Mouse (Mus musculus) neural tube, embryonic 10.5 days (tissue): ENCODE results near the gene Gm45062.
"Not testable (repeated sequence)": the region's sequence is repeated elsewhere in the genome, so short reads cannot be mapped to it uniquely, and the experiment has no call there.

Experiments used
- DNase-seq: peaks from one replicate; pipeline ENCODE4 v3.0.0-alpha.2; 2017; ENCODE audit warnings: low spot score; ENCODE audit errors: extremely low spot score

Gm45062 gene

DNA sequence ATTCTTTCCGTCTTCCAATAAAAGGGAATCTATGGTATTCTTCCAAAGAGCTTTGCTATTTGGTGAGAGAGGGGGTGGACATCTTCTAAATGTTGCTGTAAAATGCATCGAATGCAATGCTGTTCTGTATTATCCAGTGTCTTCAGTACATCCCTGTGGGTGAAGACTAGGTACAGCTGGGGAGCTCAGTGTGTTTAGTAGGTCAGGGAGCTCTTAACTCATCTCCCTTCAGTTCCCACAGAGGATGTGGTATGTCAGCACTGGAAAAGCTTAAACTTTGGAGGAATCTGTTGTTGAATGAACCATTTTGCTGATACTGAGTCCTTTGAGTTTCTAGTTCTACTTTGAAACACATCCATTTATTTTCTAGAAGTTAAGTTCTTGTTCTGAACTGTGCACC, 53.3 kb downstream of the Gm45062 start:
- DNase-seq: no peak

DNA sequence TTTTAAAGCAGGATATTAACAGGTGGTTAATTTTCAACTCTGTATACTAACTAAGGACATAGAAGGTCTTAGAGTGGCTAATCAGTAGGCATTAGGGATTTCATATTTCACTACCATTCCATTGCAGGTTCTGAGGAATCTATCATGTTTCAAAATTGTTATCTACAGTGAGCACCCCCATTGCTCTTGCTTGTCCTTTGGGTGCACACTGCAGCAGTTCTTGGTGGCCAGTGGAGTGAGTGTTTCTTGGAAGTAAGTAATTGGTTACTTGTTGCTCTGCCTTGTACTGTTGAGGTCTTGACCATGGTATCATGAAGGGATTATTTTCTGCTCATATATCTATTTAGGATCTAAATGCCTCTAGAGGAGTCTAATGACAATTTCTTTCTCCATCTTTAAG, 57.0 kb downstream of the Gm45062 start:
- no peak for DNase-seq

DNA sequence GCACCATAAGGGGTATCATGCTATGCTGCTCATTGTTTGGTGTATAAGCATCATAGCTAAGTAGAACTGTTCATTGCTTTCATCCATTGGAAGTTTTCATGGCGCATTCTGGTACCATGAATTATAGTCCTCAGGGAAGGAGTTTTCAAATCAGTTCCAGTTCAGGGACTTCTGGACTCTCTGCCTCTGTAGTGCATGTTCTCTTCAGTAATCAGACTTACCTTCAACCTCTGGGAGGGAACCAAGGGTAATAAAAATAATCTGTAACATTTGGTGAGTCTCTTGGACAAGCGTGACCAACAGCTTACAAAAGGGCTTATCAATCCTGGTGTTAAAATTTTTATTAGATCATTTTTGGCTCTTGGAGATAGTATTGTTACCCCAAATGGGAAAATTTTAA, 60.3 kb downstream of the Gm45062 start:
- DNase-seq: no peak

DNA sequence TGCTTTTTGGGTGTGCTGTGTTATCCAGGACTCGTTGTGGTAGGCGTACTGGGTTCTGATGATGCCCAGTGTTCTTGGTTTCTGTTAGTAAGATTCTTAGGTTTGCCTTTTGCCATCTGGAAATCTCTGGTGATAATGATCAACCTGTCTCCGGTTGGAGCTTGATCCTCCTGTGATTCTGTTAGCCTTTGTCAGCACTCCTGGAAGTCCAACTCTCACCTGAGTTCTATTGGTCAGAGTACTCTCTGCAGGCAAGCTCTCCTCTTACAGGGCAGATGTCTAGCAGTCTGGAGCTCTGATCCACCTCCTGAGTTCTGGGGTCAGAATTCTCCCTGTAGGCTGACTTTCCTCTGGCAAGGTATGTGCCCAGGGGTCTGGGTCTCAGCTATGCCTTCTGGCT, 72.2 kb downstream of the Gm45062 start:
- not testable (repeated sequence) for DNase-seq

DNA sequence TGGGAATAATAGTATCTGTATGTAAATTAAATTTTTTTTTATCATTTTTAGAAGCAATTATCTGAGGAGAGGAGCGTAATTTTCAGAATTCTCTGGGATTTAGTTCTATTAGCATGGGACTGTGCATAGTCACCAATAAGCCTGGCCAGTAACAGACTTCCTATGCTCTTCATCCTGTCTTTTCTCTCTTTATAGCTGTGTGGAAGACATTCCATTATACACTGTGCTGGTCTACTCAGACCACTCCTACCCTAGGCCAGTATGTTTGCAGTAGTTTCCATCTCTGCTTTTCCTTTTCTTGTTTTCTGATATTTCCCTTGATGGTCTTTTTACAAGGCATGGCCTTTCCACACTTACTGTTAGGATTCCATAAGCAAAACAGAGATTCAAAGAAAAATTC, 74.1 kb downstream of the Gm45062 start:
- no peak for DNase-seq

DNA sequence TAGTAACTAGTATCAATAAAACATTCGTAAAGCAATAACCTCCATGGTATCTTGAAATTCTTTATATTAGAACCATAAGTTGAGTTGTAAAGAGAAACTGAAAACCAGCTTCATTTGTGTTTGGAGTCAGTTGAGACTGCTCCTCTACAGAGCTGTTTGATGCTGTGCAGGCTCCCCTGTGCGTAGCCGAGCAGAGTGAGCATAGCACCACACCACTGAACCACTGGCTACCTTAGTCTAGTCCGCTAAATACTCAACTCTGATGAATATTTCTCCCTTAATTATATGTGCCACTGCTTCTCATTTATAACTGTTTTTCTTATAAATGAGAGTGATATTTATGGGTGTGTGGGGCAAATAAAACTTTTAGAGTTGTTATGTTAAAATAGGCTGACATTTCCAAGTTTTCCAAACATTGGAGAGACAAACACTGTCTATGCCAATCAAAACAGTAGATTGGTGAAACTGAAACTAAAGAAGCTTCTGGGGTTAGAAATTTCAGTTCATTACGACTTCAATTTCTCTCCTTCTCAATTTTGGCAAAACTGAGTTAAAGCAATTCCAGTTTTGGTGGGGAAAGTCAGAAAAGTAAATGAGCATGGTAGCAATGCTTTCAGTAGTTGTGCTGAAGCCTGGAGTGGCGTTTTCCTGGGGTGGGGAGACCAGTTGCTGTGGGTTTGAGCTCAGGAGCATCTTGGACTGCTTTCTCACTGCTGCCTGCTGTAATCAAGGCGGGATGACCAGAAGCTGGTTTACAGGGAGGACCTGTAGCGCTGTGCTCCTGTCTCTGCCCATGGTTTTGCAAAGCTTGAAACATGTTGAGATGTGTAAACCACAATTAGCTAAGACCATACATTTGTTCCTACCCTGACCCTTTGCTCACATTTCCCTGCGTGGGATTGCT, 77.5 kb downstream of the Gm45062 start:
- DNase-seq: no peak

DNA sequence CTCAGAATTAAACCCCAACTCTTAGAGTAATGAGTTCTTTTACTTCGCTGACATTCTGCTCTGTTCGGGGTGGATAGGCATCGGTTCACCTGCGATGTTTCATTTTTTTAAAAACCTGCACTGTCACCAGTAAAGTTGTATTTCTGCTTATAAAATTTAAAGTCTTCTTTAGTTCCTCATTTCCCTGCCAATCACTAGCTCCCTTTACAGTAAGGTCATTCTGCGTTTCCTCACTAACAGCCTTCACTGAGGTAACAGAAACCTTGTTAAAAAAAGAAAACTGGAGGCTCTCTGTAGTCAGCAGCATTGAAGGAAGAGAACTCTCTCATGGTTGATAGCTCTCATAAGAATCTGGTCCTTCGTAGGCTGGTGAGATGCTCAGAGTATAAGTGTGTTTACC, 80.2 kb downstream of the Gm45062 start:
- DNase-seq: no peak

DNA sequence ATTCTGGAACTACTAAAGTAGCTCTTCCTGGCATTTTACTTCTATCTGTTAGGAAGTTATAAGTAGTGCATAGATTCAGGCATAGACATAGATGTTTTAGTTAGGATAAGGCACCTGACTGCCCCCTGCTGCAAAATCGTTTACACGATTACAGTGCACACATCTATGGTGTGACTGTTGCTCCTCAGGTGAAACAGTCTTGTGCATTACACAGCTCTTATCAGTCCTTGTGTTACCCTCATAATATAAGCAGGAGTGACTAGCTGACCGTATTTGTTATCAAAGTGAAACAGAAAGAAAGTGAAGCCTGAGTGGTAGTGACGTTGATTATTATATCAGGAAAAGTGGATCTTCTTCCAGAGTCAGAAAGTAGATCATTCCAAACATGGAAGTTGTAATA, 84.0 kb downstream of the Gm45062 start:
- DNase-seq: no peak

DNA sequence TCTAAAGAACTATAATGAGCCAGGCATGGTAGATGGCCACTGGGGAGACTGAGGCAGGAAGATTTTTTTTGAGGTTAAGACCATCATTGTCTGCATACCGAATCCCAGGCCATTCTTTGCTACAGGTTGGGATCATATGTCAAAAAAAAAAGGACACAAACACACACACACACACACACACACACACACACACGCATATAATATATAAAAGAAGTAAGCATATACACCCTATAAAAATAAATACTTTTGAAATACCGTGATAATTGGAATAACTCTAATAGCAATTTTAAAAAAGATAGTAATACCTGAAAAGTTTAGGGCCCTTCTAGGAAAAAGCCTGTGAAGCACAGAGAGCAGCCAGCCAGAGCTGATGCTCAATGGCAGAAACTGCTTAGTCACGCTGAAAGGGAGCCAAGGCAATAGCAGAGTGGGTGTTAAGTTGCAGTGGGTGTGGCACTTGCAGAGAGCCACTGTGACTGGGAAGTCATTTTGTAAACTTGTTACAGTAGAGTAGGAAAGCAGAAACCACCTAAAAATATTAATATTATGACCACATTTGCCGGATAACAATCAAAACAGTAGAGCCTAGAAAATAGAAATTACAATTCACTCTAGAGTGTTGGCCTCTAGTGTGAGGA, 86.1 kb downstream of the Gm45062 start:
- no peak for DNase-seq

DNA sequence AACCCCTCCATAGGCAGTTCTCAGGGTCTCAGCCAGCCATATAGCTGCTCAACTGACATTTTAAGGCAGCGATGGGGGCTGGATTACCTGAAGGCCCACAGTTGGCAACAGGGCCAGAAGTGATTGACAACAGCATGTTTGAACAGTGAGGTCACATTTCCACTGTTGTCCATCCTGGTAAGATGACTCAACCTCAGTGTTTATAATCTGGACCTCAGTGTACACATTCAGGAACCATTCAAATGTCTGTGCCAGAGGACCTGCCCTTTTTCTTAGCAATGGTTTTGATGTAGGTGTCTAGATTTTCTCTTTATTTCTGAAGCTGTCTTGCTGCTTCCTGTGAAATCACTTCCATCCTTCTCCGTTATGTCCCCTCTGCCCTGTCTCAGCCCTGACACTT, 87.9 kb downstream of the Gm45062 start:
- no peak for DNase-seq

DNA sequence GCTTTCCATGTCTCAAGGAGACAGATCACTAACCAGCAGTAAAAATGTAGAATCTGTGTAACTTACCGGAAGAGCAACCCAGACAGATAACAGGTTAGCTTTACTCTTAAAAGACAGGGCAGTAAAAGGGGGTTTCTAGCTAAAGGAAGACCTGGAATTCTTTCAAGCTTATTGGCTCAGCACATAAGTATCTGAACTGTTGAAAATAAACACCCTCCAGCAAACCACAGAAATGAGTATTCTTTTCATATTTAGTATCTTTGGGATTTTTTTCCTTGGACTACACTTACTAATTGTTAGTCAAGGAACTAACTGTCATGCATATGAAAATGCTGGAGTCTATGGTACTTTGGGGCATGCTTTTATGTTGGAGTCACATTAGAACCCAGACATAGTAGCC, 89.1 kb downstream of the Gm45062 start:
- no peak for DNase-seq

DNA sequence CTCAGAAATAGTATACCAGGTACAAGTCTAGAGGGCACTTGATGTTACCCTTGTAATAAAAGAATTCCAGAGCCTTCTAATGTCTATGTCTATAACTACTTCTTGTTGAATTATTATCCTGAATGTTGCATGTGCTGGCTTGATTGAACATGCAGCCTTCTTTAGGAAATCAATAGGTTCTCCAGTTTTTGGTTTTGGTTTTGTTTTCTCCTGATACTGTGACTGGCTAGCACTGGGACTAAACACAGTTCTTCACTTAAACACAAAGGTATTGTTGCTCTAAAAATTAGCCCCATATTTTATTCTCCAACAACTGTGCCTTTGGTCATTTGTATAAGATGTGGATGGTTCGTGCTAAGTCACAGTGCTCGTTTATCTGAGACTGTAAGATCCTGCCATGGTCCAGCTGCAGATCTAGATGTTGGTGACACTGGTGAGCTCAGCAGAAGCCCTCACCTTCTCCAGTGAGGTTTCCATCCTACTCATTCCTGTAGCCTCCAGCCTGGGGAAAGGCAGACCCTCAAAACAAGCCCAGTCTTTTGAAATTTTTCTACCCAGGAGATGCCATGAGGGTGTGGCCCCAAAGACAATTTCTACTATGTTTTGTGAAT, 89.9 kb downstream of the Gm45062 start:
- no peak for DNase-seq

DNA sequence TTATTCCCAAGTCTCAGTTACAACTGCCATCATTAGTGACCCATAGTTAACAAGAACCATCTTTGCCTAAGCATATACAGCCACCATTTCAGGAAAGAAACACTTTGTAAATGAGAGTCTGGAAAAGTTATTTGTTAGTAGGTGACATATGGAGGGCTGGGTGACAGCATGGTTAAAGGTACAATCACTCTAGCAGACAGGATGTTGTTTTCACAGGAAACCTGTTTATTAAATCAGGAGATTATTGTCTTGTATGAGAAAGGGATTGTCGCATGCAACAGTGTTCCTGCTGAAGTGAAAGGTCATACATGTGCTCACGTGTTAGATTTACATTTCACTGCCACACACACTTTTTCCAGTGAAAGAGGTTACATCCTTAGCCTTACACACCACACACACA, 92.3 kb downstream of the Gm45062 start:
- no peak for DNase-seq

DNA sequence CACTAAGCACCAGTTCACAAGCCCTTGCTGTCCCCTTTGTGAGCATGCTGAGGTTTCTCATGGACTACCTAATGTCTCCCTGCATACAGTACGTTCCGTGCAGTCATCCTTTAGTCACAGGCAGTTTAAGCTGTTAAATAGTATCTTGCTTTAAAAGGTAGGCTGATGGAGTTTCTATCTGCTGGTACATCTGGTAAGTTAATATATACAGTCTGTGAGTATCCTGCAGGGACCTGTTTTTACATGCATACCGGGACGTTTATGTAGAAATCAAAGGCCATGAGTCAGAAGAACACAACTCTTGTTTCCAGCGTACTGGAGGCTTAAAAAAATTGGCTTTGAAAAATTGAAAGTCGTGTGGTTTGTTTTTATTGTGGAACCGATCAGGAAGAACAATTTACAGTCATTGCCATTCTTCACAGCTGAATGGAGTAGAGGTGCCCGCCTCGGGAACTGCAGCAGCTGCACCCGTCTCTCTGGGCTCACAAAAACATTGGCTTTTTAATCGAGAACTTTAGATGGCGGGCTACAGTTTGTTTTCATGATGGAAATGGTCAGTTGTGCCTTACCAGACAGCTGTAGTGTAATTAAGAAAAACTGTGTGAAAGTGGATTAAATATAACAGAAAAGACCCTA, 93.4 kb downstream of the Gm45062 start:
- DNase-seq: no peak

DNA sequence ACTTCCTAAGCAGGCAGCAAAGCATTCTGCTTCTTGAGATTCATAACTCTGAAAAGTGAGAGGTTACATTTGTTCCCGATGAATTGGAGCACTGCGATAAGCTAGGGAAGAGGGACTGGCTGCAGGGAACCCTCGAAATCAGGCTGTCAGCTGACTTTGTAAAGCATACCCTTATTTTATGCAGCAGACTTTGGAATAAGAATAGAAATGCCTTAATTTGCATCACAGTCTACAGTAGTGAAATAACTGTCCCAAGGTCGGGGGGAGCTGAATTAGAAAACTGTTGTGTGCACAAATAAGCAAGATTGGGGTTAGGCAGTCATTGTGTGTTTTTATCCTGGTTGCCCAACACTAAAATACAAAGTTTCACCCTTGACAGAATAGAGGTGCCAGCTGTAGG, 94.2 kb downstream of the Gm45062 start:
- DNase-seq: no peak

DNA sequence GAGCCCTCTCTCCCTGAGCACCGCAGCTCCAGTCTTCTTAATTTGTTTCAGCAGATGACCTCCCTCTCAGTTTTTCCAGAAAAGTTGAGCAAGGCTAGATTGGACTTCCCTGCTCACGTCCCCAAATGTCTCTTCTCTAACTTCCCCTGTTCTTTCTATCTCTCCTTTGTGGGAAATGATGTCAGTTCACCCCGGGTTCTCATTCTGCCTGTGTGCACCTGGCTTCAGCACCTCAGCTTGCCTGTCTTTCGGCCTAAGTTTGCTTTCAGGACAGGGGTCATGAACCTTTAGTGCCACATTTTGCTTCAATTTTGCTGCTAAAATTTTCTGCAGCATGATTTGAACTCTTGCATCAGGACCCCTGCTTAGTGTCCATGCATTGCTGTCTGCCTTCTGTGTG, 95.6 kb downstream of the Gm45062 start:
- DNase-seq: no peak

DNA sequence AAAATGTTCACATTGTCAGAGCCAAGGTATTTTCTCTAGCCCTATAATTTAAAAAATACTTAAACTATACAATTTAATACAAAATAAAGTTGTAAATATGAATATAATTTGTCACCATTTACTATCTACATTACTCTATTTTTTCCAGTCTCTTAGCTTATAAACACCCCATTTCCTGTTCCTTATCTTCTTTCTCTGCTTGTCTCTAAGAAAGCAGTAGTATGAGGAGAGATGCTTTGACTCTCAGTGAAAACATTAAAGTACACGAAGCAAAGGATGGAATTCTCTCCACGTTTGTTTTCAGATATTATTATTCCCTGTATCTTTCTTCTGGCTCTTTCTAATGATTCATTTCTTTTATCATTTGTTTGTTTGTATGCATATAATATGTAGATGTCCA, 99.0 kb downstream of the Gm45062 start:
- DNase-seq: no peak

DNA sequence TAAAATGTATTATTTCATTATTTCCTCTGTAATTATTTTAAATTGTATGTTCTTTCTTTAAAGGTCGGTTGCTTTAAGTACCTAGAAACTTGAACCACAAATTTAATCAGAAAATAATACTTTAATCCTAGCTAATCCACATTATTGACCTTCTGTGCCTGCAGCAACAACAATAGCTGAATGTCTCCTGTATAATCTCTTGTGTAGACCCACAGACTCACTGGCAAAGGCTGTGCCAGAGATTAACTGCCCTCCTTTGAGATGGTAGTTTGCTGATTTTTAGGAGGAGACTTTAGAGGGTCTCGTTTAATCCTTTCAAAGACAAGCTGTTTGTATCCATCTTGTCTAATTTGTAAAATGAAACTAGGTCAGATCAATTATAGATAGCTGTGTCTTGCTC, 99.5 kb downstream of the Gm45062 start:
- DNase-seq: no peak

DNA sequence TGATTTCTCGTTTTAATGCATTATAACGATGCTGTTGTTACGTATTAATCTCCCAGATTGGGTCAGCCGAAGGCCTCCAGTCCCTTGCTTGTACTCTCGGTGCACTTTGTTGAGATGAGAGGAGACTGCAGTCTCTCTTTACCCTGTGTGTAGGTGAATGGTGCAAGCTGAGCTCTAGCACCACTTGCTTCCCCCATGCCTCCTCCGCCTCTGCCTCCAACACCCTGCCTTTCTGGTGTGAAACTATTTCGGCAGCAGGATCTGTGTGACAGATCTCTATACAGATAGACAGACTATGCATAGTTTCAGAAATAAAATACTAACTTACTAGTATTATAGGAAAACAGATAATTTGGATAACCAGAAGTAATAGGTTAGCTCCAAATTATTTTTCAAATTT, 101.6 kb downstream of the Gm45062 start:
- no peak for DNase-seq

DNA sequence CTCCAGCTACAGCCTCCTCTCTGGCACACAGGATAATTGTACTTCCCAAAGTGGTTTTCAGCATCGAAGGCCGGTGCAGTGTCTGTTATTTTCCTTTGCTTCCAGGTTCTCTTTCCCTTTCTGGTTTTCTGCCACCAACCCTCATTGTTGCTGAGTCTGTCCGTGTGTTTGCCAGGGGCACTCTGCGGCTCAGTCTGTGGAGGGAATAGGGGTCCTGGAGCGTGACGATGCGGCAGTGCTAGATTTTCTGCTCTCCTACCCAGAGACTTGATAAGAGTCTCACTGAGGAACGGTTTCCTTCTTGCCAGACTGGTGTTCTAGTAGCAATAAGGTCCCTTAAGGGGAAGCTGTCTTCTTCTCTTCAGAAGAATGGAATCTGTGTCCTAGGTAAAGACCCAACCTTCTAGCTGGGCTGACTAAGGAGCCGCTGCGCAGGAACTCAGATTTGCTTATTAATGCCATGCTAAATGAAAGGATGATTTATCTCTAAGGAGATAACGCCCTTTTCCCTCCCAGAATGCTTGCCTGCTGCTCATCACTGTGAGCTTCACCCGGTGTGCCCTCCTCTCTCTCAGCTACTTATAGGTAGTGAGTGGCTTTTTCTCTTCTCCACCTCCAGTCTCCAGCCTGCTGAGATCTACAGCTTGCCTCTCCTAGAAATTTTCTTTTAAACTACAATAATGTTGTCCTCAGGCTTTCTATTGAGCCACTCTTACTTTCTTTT, 104.9 kb downstream of the Gm45062 start:
- no peak for DNase-seq

DNA sequence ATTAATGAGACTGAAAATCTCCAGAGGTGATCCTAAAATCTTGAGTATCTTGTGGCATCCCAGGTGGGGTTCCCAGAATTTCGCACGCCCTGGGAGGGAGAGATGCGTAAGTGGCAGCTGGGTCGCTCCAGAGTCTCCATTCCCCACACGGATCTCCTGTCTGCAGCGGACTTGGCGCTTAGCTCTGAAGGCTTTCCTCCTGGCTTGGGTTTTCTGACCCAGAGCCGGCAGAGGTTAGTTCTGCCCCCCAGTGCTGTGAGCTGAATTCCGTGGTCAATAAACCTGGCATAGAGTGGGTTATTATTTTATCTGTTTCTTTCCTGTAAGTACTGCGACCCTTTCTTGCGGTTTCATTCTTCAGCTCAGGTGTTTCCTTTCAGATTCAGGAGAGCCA, 105.5 kb downstream of the Gm45062 start:
- no peak for DNase-seq

DNA sequence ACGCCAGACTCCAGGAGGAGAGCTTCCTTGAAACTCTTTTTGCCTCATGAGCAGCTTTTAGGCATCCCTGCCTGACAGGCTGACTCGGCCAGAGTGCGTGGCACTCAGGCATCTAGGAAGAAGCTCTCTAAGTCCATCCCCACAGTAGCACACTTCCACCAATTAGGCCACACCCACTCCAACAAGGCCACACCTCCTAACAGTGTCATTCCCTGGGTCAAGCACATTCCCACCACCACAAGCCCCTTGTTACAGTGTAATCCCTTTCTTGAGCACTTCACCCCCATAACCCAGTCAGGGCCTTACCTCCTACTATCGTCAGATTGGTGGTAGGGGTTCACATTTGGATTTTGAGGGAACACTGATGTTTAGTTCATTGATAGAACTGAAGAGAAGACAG, 108.4 kb downstream of the Gm45062 start:
- no peak for DNase-seq
